Mouse (Mus musculus) brain, embryonic 14.5 days (tissue): ENCODE data around the gene Aurkb.

Experiments
- CTCF ChIP-seq: fragments of 200-500 bp; IDR thresholded peaks from 2 replicates; pipeline ENCODE4 v1.5.1; 2012; ENCODE audit warnings: inconsistent platforms, mild to moderate bottlenecking, moderate library complexity, borderline replicate concordance; ENCODE audit not compliant: insufficient read depth, insufficient read length; ENCODE audit errors: extremely low read depth
- POLR2A ChIP-seq: fragments of 200-500 bp; IDR thresholded peaks from 2 replicates; pipeline ENCODE4 v1.6.1; 2012; ENCODE audit warnings: mild to moderate bottlenecking, inconsistent platforms, borderline replicate concordance; ENCODE audit not compliant: poor library complexity, insufficient read depth, insufficient read length, severe bottlenecking; ENCODE audit errors: extremely low read depth

DNA sequence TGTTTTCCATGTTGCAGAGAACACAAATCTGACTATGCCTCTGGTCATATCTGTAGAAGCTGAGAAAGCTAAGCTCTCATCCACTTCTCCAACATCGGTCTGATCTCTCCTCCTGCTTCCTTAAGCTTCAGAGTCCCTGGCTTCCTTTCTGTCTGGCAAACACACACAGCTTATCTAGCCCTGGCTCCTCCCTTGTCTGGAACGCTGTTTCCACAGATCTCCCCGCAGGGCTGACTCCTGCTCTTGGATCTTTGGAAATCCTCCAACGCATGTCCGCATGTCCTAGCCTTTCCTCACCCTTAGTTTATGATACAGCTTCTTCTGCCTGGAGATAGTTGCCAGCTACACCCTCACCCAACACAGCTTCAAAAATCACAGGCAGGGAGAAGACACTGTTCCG lies 22.2 kb downstream of the Aurkb start:
- no peak for TF ChIP-seq CTCF
- no peak for TF ChIP-seq POLR2A
